Mouse (Mus musculus) layer of hippocampus, adult 9-10 months (tissue): ENCODE measurements around the gene Prrg1.
"Not testable (repeated sequence)": the region's sequence is repeated elsewhere in the genome, so short reads cannot be mapped to it uniquely, and the experiment has no call there.

Experiments used
- DNase-seq: peaks from one replicate; pipeline ENCODE4 v3.0.0; 2022; ENCODE audit warnings: low spot score

The Prrg1 gene

DNA sequence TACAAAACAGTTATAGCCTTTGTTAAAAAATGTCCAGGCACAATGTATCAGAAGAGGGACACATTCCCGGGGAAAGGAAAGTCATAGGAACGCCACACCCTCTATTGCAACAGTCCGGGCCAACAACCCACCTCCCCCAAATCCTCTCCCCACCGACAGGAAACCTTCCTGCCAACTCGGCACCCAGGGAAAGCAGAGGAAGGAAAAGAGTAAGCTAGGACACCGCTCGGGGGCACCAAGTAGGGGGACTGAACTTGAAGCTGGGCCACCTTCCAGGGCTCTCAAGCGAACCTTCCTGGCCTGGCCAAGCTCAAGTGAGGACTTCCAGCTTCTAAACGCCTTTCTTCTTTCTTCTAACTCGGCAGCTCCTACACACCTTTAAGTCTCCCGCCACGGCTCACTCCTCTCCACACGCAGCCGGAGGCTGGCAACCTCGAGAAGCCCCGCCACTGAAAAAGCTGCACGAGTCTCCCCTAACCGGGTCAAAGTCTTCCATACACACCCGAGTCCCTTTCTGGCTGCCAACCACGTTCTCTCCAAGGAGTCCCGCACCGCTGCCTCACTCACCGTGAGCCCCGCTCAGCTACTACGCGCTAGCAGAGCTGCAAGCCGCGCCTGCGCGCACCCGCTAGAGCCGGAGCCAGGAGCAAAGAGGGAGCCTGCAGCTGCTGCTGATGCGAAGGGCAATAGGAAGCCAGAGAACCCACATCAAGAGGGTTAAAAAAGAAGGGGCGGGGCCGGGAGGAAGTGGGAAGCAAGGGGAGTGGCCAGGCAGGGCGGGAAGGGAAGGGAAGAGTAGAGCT is at the start of gene Prrg1:
Prrg1 (minus strand) TSS at position 695 of the 803 bp plus-strand sequence.
- DNase-seq = no peak

- no peak for DNase-seq
Measured at GRCm38 (mm10) chrX:78605814-78606213, 22.1 kb upstream of the Prrg1 start.

GRCm38 (mm10) chrX:78593138-78593537 is 9.4 kb upstream of the Prrg1 start:
- no peak for DNase-seq

GRCm38 (mm10) chrX:78582854-78583201 is 868 bp downstream of the Prrg1 start:
- DNase-seq = no peak

DNA sequence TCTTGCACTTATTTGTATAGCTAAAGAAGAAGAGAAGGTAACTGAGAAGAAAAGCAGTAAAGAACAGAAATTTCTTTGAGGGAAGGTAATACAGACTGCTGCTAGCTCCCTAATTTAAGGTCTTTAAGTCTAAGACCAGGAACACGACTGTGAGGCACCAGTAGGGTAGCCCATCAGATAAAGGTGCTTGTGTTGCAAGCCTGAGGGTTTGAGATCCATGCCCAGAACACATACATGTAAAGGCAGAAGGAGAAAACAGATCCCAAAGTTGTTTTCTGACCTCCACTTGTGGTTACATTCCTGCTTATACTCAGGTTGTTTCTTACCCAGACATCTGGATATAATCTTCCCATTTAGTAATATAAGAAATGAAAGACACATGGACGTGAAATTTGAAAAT is 20.2 kb downstream of the Prrg1 start:
- no peak for DNase-seq

GRCm38 (mm10) chrX:78553399-78553798 is 30.3 kb downstream of the Prrg1 start:
- no peak for DNase-seq

- DNase-seq = no peak
Measured at GRCm38 (mm10) chrX:78552704-78553103, 31.0 kb downstream of the Prrg1 start.

- no peak for DNase-seq
Measured at GRCm38 (mm10) chrX:78547696-78548095, 36.0 kb downstream of the Prrg1 start.

- no peak for DNase-seq
Measured at GRCm38 (mm10) chrX:78539734-78540133, 44.0 kb downstream of the Prrg1 start.

DNA sequence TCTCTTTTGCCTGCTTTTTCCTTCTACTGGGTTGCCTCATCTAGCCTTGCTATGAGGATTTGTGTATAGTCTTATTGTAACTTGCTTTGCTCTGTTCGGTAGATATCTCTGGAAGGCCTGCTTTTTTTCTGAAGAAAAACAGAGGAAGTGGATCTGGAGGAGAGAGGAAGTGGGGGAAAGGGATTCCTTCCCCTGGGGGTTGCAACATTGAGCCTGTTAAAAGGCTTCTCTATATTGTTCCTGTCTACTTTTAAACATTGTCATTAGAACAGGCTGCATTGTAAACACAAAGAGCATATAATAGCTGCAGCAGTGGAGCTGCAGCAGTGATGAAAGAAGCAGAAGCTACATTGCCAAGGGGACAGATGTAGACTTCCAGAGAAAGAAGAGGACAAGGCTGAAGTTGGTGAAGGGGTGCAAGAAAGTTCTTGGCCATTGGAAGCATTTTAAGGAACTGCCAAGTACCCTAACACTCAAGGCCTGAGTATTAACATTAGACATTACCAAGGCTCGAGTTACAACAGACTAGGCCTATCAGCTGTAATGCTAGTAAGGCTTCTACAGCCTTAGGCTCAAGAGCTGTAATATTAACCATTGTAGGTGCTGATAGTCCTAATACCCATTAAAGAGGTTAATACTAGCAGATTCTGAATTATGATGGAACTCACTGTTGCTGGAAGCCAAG is 44.9 kb downstream of the Prrg1 start:
- no peak for DNase-seq

- no peak for DNase-seq
Measured at GRCm38 (mm10) chrX:78518301-78518700, 65.4 kb downstream of the Prrg1 start.

GRCm38 (mm10) chrX:78482987-78483386 is 100.7 kb downstream of the Prrg1 start:
- no peak for DNase-seq

DNA sequence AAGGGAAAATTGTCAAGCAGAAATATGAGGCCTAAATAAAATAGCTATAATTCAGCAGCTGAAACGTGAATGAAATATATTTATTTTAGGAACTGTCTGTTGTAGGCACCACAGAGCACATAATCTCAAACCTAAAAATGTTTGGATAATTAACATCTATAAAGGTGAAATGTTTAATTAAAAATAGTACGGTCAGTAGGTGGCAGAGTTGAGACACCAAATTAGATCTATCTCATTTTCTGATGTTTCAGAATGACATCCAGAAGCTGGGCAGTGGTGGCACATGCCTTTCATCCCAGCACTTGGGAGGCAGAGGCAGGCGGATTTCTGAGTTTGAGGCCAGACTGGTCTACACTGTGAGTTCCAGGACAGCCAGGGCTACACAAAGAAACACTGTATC is 104.0 kb downstream of the Prrg1 start:
- DNase-seq = no peak

GRCm38 (mm10) chrX:78434357-78434756 is 149.3 kb downstream of the Prrg1 start:
- no peak for DNase-seq

- not testable (repeated sequence) for DNase-seq
Measured at GRCm38 (mm10) chrX:78403346-78403745, 180.3 kb downstream of the Prrg1 start.
